In genomic region chr8:104557226-104557625, GRCm38 (mm10) we compare ENCODE assay signal across 28 mouse cellular contexts. TPM values are rescaled to one million over a fixed set of nuclear protein-coding genes. Genes with fewer than 3 reads are reported as not detected.
DNase-seq lines count a peak whose midpoint lies in the region; ATAC-seq and TF ChIP-seq lines count a peak whose summit lies in the region.
"Had no signal": no experiment of that assay in that cellular context is flagged by ENCODE, and none has a peak within 500 bp of the region (broad histone marks: within the 10 kb centered on the region; RNA-seq: fewer than 3 reads in every experiment).

No protein-coding gene starts in this region.

- no peak overlapping the region; the same call in 1 of the 2 replicates for H3K4me2 ChIP-seq in liver, embryonic 11.5 days
- no peak overlapping the region; the same call in 1 of the 2 replicates for H3K4me2 ChIP-seq in liver, embryonic 14.5 days (ENCODE audit: low read depth)
- H3K4me2 ChIP-seq in liver, postnatal 0 days (ENCODE audit: low read depth, low read length), result no peak overlapping the region
- H3K4me2 ChIP-seq: embryonic facial prominence, embryonic 12.5 days; embryonic facial prominence, embryonic 15.5 days; heart, embryonic 13.5 days; hindbrain, embryonic 12.5 days; hindbrain, embryonic 15.5 days had no signal

- H3K9ac ChIP-seq in liver, embryonic 11.5 days (ENCODE audit: low read depth, low read length), result no peak overlapping the region
- H3K9ac ChIP-seq in liver, embryonic 14.5 days (replicated peaks), result no peak overlapping the region
- H3K9ac ChIP-seq in liver, postnatal 0 days (replicated peaks), result no peak overlapping the region
- H3K9ac ChIP-seq: embryonic facial prominence, embryonic 12.5 days; embryonic facial prominence, embryonic 15.5 days; forebrain, postnatal 0 days; heart, embryonic 13.5 days; hindbrain, embryonic 12.5 days; hindbrain, embryonic 15.5 days had no signal

- H3K4me1 ChIP-seq in liver, embryonic 11.5 days (replicated peaks; ENCODE audit: control insufficient read depth, insufficient read depth, low read length), result no peaks in the 10 kb centered on the region
- H3K4me1 ChIP-seq in liver, embryonic 14.5 days (replicated peaks; ENCODE audit: control insufficient read depth in 2 of 2, insufficient read depth in 2 of 2, low read length in 1 of 2), result no peaks in the 10 kb centered on the region; a peak in 1 of 4 replicates
- 0 out of 2 replicates have a peak, but pooled peaks cover 3% of the 10 kb centered on the region for H3K4me1 ChIP-seq in liver, postnatal 0 days (ENCODE audit: insufficient read depth)
- H3K4me1 ChIP-seq: embryonic facial prominence, embryonic 12.5 days; embryonic facial prominence, embryonic 15.5 days; heart, embryonic 10.5 days; heart, embryonic 13.5 days; hindbrain, embryonic 12.5 days; hindbrain, embryonic 15.5 days had no signal

- ATAC-seq in liver, embryonic 11.5 days (replicated peaks; ENCODE audit: low FRiP score), result peak; percentile 61
- ATAC-seq in liver, embryonic 14.5 days (ENCODE audit: insufficient read depth), result peak; percentile 45; the same call in 1 of the 2 replicates
- peak; percentile 75; the same call in 1 of the 2 replicates for ATAC-seq in liver, postnatal 0 days
- no peak for ATAC-seq in cerebellum, adult (ENCODE audit: insufficient number of reproducible peaks, low FRiP score, low TSS enrichment)
- ATAC-seq: forebrain, embryonic 14.5 days; forebrain, postnatal 0 days; Patski had no signal

- peaks cover 6% of the 10 kb centered on the region for H3K27me3 ChIP-seq in liver, embryonic 11.5 days (replicated peaks; ENCODE audit: control insufficient read depth, insufficient read depth, low read length)
- no peaks in the 10 kb centered on the region for H3K27me3 ChIP-seq in liver, embryonic 14.5 days (ENCODE audit: control insufficient read depth, insufficient read depth, low read length)
- no peaks in the 10 kb centered on the region for H3K27me3 ChIP-seq in liver, postnatal 0 days (ENCODE audit: insufficient read depth, low read length)
- H3K27me3 ChIP-seq: hindbrain, embryonic 12.5 days; hindbrain, embryonic 15.5 days had no signal

- no peak overlapping the region for H3K4me3 ChIP-seq in liver, embryonic 11.5 days (ENCODE audit: low read depth, low read length)
- H3K4me3 ChIP-seq in liver, embryonic 14.5 days (ENCODE audit: insufficient read depth in 1 of 2, low read depth in 2 of 2, low read length in 2 of 2), result no peak overlapping the region
- H3K4me3 ChIP-seq in liver, postnatal 0 days (ENCODE audit: low read depth, low read length), result no peak overlapping the region
- H3K4me3 ChIP-seq: embryonic facial prominence, embryonic 12.5 days; embryonic facial prominence, embryonic 15.5 days; gastrocnemius, adult 2 months; heart, adult 2 months; heart, embryonic 10.5 days; heart, embryonic 13.5 days; hindbrain, embryonic 12.5 days; hindbrain, embryonic 15.5 days had no signal

- H3K36me3 ChIP-seq in liver, embryonic 11.5 days (ENCODE audit: control insufficient read depth, insufficient read depth, low read length), result no peaks in the 10 kb centered on the region
- H3K36me3 ChIP-seq in liver, embryonic 14.5 days (replicated peaks; ENCODE audit: control insufficient read depth, insufficient read depth, low read depth), result no peaks in the 10 kb centered on the region
- no peaks in the 10 kb centered on the region for H3K36me3 ChIP-seq in liver, postnatal 0 days (replicated peaks; ENCODE audit: insufficient read depth, low read length)
- H3K36me3 ChIP-seq: embryonic facial prominence, embryonic 12.5 days; embryonic facial prominence, embryonic 15.5 days; heart, embryonic 10.5 days; heart, embryonic 13.5 days; hindbrain, embryonic 12.5 days; hindbrain, embryonic 15.5 days had no signal

- no peak for TF ChIP-seq CTCF in liver, embryonic 14.5 days (IDR thresholded peaks at IDR 0.05; ENCODE audit: low read depth)
- TF ChIP-seq CTCF in liver, postnatal 0 days (IDR thresholded peaks at IDR 0.05; ENCODE audit: low read depth), result no peak

- no peak for TF ChIP-seq EP300 in liver, embryonic 14.5 days (IDR thresholded peaks at IDR 0.05; ENCODE audit: low read depth)
- TF ChIP-seq EP300 in liver, postnatal 0 days (IDR thresholded peaks at IDR 0.05; ENCODE audit: low read depth), result no peak

- H3K27ac ChIP-seq in liver, embryonic 11.5 days (ENCODE audit: low read depth, low read length), result no peak overlapping the region
- no peak overlapping the region for H3K27ac ChIP-seq in liver, embryonic 14.5 days
- no peak overlapping the region for H3K27ac ChIP-seq in liver, postnatal 0 days (ENCODE audit: low read depth)
- H3K27ac ChIP-seq: embryonic facial prominence, embryonic 12.5 days; embryonic facial prominence, embryonic 15.5 days; gastrocnemius, adult 2 months; heart, adult 2 months; heart, embryonic 10.5 days; heart, embryonic 13.5 days; hindbrain, embryonic 12.5 days; hindbrain, embryonic 15.5 days had no signal

- peak; percentile 13 for DNase-seq in embryo, embryonic 10 days (ENCODE audit: low spot score)
- DNase-seq in embryo, embryonic 10.5 days (ENCODE audit: low spot score), result no peak
- no peak for DNase-seq in liver, embryonic 11.5 days (ENCODE audit: low spot score)
- no peak for DNase-seq in liver, embryonic 14.5 days (ENCODE audit: low read depth in 3 of 3, low spot score in 3 of 3)
- no peak for DNase-seq in liver, postnatal 0 days
- DNase-seq in ovary, adult 18-20 months (ENCODE audit: low spot score), result no peak
- DNase-seq in layer of hippocampus, postnatal 25 days (ENCODE audit: extremely low spot score in 1 of 2, low spot score in 1 of 2), result no peak
- DNase-seq: adrenal gland, postnatal 10 days; adrenal gland, postnatal 36 days; cerebellum, adult 11 months; cerebellum, adult 2 months; cerebellum, postnatal 10 days; cerebellum, postnatal 36 days; forebrain, postnatal 0 days; gastrocnemius, adult 2 months; gastrocnemius, postnatal 14 days; heart, adult 2 months; heart, postnatal 14 days had no signal

- WGBS in liver, embryonic 11.5 days, result 41% methylated on average over 7 of the region's 7 CpGs
- WGBS in liver, embryonic 14.5 days (ENCODE audit: insufficient replicate concordance), result 46% methylated on average over 7 of the region's 7 CpGs
- WGBS in liver, postnatal 0 days (ENCODE audit: insufficient replicate concordance), result 50% methylated on average over 7 of the region's 7 CpGs

- H3K9me3 ChIP-seq in liver, embryonic 11.5 days (ENCODE audit: control insufficient read depth, low read length), result no peaks in the 10 kb centered on the region
- H3K9me3 ChIP-seq in liver, embryonic 14.5 days (ENCODE audit: control insufficient read depth, low read length), result no peaks in the 10 kb centered on the region
- no peaks in the 10 kb centered on the region for H3K9me3 ChIP-seq in liver, postnatal 0 days (ENCODE audit: low read length)
- H3K9me3 ChIP-seq: embryonic facial prominence, embryonic 12.5 days; embryonic facial prominence, embryonic 15.5 days; heart, embryonic 10.5 days; heart, embryonic 13.5 days; hindbrain, embryonic 12.5 days; hindbrain, embryonic 15.5 days had no signal

RNA-seq across cellular contexts. Expression of gene Car7, which starts 22.7 kb away (rescaled TPM):
- 2.1 and 2.3 TPM in 2 replicates for polyA plus RNA-seq in liver, embryonic 11.5 days (2014; fragmentation: Nextera tagmentation; extraction: Ambion mirVana)
- polyA plus RNA-seq in liver, embryonic 14.5 days (2012; rRNA removed), result 2.5 and 5.0 TPM in 2 replicates
- 5.0 and 11.2 TPM in 2 replicates for polyA plus RNA-seq in liver, embryonic 14.5 days (2014; fragmentation: Nextera tagmentation; extraction: Ambion mirVana)
- polyA plus RNA-seq in liver, postnatal 0 days (2015; fragmentation: Nextera tagmentation; extraction: Ambion mirVana), result 2.1 and 3.5 TPM in 2 replicates
- total RNA-seq in layer of hippocampus, postnatal 25 days (2021), result 10 to 100 TPM; 14.8 to 26.6 TPM

RNA-seq across cellular contexts. Expression of gene Nae1, which starts 22.8 kb away (rescaled TPM):
- 77.3 and 77.7 TPM in 2 replicates for polyA plus RNA-seq in liver, embryonic 11.5 days (2014; fragmentation: Nextera tagmentation; extraction: Ambion mirVana)
- 12.4 and 23.4 TPM in 2 replicates for polyA plus RNA-seq in liver, embryonic 14.5 days (2012; rRNA removed)
- polyA plus RNA-seq in liver, embryonic 14.5 days (2014; fragmentation: Nextera tagmentation; extraction: Ambion mirVana), result 36.4 and 37.5 TPM in 2 replicates
- polyA plus RNA-seq in liver, postnatal 0 days (2015; fragmentation: Nextera tagmentation; extraction: Ambion mirVana), result 24.3 and 24.4 TPM in 2 replicates
- total RNA-seq in layer of hippocampus, postnatal 25 days (2021), result 10 to 100 TPM; 44.3 to 46.9 TPM

RNA-seq across cellular contexts. Expression of gene Pdp2, which starts 34.0 kb away (rescaled TPM):
- polyA plus RNA-seq in liver, embryonic 11.5 days (2014; fragmentation: Nextera tagmentation; extraction: Ambion mirVana), result 10.6 and 11.1 TPM in 2 replicates
- 1.4 and 1.5 TPM in 2 replicates for polyA plus RNA-seq in liver, embryonic 14.5 days (2012; rRNA removed)
- 2.4 and 2.6 TPM in 2 replicates for polyA plus RNA-seq in liver, embryonic 14.5 days (2014; fragmentation: Nextera tagmentation; extraction: Ambion mirVana)
- 10.0 and 10.1 TPM in 2 replicates for polyA plus RNA-seq in liver, postnatal 0 days (2015; fragmentation: Nextera tagmentation; extraction: Ambion mirVana)
- 1 to 10 TPM; 7.8 to 8.1 TPM for total RNA-seq in layer of hippocampus, postnatal 25 days (2021)

RNA-seq across cellular contexts. Expression of gene Terb1, which starts 47.5 kb away (rescaled TPM):
- 0.05 TPM in 1 of 2 replicates, not detected in the other for polyA plus RNA-seq in liver, embryonic 11.5 days (2014; fragmentation: Nextera tagmentation; extraction: Ambion mirVana)
- not detected in 2 replicates for polyA plus RNA-seq in liver, embryonic 14.5 days (2012; rRNA removed)
- polyA plus RNA-seq in liver, embryonic 14.5 days (2014; fragmentation: Nextera tagmentation; extraction: Ambion mirVana), result not detected in 2 replicates
- polyA plus RNA-seq in liver, postnatal 0 days (2015; fragmentation: Nextera tagmentation; extraction: Ambion mirVana), result 0.05 and 0.06 TPM in 2 replicates
- under 1 TPM; 0.57 to 0.80 TPM for total RNA-seq in layer of hippocampus, postnatal 25 days (2021)
- total RNA-seq: adrenal gland, postnatal 36 days; gastrocnemius, adult 2 months; heart, adult 2 months; heart, postnatal 14 days; hematopoietic stem cell, adult 5-6 weeks had no signal
- polyA plus RNA-seq: heart, adult 2 months had no signal
